Mouse (Mus musculus) cortical plate, adult 2 months (tissue): Measurements from ENCODE around the gene Bcl9.

ENCODE experiments used
- CTCF ChIP-seq: fragments of 200-500 bp; IDR thresholded peaks from 2 replicates; pipeline ENCODE4 v1.5.1; 2011; ENCODE audit warnings: mild to moderate bottlenecking, control low read depth, low read length; ENCODE audit not compliant: insufficient read depth; ENCODE audit errors: extremely low read depth
- POLR2A ChIP-seq: fragments of 200-500 bp; IDR thresholded peaks from 2 replicates; pipeline ENCODE4 v1.6.1; 2011; ENCODE audit warnings: mild to moderate bottlenecking, low read length, control low read depth; ENCODE audit not compliant: insufficient read depth; ENCODE audit errors: extremely low read depth

DNA sequence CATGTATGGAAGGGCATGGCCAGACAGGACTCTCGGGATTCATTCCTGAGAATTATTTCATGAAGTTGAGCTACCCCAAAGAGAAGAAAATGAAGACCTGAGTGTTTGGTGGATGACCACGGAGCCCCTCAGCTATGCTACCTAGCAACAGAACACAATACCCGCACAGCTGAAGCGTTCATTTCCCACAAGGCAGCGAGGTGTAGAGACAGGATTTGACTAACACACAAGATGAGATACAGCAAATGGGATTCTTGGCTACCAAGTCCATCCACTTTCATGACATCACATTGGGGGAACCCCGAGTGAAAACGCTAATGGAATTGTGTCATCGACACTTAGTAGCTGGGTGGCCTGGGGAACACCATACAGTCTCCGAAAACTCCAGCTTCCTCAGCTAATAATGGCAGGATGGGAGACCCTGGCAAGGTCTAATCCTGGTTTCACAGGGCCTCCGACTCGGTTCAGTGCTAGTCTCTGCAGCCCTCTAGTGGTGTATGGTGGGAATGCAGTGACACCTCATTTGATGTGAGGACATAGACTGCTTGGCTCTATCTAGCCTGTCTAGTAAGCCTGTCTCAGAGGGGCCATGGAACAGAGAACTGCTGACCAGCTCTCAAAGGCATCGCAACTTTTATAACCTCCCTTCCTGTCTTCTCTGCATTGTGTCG lies 40.9 kb upstream of the Bcl9 start:
- TF ChIP-seq CTCF (peak; percentile 99), POLR2A (no peak)
